Mouse (Mus musculus) frontal cortex, adult (tissue): ENCODE data around the gene Gm20388.

ENCODE experiments used
- ATAC-seq: cut with Nextera tagmentation; 2 replicates; pipeline ENCODE4 v1.9.2; 2017; ENCODE audit warnings: mild to moderate bottlenecking, moderate library complexity, mixed read lengths; ENCODE audit not compliant: low TSS enrichment

The Gm20388 gene

GRCm38 (mm10) chr8:122284203-122284658, 2373.6 kb downstream of the Gm20388 start:
- ATAC-seq = no peak

DNA sequence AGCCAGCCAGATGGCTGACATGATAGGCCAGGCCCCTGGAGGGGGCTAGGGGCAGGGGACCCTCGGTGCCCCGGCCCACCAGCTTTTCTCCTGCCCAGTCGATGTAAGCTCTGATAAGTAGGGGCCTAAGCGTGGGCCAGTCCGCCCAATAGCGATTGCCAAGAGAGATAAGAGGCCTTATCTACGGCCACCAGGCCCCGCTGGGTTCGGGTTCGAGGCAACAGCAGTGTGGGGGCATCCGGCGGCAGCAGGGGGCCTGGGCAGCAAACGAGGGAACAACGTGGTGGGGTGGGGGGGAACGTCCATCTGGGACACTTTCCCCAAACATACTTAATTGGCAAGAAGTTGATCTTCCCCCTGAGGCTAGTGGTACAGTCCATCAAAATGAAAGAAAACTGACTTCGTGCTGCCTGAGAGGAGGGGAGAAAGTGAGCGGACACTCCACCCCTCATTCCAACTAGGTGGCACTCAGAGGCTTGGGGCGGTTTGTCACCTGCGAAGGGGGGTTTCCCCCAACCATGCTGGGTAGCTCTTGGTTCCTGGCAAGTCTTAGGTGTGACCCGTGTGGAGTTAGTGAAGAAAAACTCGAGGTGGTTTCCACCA, 2374.1 kb downstream of the Gm20388 start:
- no peak for ATAC-seq

DNA sequence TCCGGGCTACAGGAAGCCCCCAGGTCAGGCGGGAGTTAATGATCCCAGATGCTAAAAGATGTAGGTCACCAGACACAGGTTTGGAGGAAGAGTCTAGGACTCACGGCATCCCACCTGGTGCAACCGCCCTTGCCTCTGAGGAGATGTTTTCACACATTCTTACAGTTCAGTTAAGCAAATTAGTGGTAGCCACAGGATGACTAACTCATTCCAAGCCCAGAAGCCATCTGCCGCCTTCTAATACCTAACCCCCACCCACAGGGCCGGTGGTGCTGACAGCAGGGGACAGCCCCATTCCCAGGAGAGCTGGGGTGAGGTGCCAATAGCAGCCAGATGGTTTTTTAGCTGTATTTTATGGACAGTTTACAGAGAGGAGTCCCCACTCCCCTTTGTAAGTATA, 2375.1 kb downstream of the Gm20388 start:
- no peak for ATAC-seq

DNA sequence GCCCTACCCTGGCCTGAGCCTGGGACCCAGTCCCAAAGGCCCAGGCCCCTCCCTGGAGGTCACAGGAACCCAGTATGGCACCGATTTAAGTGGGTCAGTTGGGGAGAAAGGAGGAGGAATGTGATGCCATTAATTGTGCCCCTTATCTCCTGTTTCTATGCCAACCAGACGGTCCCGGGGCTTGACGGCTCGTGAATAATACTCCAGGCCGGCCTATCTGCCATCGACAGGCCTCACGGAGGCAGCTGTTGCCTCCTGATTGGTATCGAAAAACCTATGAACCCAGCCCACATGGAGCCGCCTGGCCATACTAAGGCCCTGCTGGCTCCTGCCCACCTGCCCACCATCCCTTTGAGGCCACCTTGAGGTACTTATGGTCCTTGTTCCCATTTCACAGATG, 2376.3 kb downstream of the Gm20388 start:
- ATAC-seq = no peak

GRCm38 (mm10) chr8:122287742-122288141, 2377.1 kb downstream of the Gm20388 start:
- ATAC-seq = no peak

DNA sequence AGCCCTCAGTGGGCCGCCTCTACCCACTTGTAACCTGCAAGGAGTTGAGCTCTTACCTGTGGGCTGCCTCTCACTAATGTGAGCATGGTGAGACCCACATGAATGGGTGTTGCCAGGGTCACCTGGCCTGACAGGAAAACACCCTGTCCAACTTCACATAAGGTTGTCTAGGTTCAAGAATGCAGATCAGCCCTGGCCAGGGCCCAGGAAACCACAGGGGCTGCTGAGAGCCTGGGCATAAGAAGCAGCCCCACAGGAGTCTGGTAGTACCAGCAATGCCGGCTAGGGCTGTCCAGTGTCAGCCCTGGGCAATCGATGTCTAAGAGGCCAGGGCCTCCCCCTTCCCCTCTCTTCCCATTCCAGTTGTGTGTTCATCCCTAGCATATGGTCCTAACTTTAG, 2377.7 kb downstream of the Gm20388 start:
- ATAC-seq = no peak

DNA sequence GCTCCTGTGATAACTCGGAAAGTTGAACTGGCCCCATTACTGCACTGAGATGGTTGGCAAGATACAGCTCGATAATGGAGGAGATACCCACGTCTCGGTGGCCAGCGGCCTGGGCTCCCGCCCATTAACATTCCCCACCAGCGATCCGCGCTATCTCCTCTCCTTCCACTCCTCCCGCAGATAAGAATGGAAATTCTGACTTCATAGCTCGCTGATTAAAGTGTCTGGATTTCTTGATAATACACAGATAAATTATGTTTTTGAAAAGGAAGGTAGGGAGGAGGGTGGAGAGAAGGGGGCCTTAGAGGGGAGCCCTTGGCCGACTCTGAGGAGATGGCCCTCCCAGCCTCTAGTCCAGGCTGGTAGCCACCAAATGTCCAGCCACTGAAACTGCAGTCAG, 2380.4 kb downstream of the Gm20388 start:
- no peak for ATAC-seq

DNA sequence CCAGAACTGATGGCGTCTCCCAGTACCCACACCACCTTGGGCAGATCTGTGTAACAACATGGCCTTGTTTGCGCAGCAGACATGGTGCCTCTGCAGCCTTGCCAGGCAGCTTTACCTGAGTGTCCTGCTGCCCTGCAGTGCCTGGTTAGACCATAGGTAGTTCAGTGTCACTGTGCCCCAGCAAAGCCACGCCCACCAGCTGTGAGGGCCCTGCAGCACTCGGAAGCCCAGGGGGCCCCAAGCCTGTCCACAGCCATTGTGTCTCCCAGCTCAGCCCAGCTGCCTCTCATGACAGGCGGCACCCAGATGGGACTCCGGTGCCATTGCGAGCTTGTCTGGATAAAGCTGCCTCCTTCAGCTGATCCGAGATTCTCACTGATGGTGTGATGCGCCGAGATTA, 2380.9 kb downstream of the Gm20388 start:
- no peak for ATAC-seq

DNA sequence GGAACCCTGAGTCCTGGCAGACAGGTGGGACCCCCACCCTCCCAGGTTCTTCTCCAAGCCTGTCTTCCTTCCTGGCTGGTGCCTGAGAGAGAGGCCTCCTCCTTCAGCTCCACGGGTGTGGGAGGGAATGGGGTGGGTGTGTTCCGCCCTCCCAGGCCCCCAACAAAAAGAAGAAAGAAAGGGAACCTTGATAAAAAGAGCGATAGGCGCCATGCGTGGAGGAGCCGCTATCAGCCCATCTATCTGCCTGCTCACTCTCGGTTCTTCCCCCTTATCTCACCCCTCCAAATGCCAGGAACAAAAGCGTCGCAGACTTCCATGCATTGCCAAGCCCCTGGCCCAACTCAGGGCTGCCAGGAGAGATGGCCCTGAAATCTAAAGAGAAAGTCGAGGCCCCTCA, 2382.8 kb downstream of the Gm20388 start:
- ATAC-seq = no peak

GRCm38 (mm10) chr8:122294273-122294683, 2383.6 kb downstream of the Gm20388 start:
- no peak for ATAC-seq

DNA sequence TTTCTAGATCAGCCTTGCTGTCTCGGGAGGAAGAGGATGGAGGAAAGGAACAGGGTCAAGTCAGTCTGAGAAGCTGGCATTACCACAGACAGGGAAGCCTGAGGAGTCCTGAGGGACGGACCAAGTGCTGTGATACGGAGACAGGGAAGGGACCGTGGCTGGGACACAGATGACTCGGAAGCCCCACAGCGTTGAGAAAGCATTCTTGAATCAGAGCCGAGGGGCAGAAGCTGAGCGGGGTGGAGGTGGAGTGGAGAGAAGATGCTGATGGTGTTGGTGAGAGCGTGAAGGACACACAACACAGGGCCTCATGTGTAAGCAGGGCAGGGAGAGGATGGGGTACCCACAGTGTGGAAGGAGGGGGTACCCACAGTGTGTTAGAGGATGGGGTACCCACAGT, 2384.7 kb downstream of the Gm20388 start:
- ATAC-seq = no peak

DNA sequence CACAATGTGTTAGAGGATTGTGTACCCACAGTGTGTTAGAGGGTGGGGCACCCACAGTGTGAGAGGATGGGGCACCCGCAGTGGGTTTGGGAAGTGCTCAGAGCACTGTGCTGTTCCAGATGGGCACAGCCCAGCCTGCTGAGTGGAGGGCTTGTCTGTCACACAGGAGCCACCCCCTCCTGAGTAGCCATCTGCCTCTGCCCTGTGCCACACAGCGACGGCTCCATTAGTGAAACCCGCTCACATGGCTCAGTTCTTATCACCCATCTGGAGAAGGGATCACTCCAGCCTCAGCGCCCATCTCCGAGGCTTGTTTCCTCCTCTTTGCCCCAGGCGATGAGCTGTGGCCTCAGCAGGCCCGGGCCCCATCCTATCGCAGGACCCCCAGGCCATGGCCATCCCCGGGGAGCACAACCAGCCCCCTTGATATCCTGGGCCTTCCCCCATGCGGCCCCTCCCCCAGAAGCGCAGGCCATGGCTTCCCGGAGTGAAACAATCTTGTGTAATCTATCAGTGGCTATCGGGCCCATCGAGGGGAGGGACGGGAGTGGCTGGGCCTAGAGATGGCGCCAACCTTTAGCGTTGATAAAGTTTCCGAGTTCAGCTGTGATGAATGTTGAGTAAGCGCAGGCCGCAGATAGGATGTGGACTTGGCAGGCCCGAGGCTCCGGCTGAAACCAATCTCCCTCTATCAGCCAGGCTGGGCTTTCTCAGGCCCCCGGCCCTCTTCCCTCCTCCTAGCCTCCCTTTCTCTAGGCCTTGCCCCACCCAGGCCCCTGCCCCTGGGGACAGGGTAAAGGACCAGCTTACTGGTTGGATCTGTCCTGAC, 2385.7 kb downstream of the Gm20388 start:
- ATAC-seq = 0 out of 2 replicates have a peak, but pooled peaks have one; percentile 39

GRCm38 (mm10) chr8:122299581-122300254, 2389.1 kb downstream of the Gm20388 start:
- ATAC-seq = no peak

GRCm38 (mm10) chr8:122301081-122301480, 2390.4 kb downstream of the Gm20388 start:
- no peak for ATAC-seq

- ATAC-seq = no peak
Measured at GRCm38 (mm10) chr8:122301866-122302265, 2391.2 kb downstream of the Gm20388 start.

GRCm38 (mm10) chr8:122303451-122303850, 2392.8 kb downstream of the Gm20388 start:
- ATAC-seq = no peak

DNA sequence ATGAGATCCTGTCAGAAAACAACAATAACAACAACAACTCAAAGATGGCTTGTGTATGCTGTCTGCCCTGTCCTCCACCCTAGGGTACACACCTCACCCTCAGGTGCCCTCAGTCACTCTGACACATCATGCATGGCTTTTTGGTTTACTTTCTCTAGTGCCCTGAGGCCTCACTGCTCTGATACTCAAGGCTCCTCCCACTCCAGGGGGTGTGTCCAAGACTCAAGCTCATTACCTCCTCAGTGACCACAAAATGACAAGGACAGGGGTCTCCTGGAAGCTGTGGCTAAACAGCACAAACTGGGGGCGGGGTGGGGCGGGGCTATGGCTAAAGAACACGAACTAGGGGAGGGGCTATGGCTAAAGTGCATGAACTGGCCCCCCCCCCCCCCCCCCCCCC, 2393.4 kb downstream of the Gm20388 start:
- no peak for ATAC-seq

DNA sequence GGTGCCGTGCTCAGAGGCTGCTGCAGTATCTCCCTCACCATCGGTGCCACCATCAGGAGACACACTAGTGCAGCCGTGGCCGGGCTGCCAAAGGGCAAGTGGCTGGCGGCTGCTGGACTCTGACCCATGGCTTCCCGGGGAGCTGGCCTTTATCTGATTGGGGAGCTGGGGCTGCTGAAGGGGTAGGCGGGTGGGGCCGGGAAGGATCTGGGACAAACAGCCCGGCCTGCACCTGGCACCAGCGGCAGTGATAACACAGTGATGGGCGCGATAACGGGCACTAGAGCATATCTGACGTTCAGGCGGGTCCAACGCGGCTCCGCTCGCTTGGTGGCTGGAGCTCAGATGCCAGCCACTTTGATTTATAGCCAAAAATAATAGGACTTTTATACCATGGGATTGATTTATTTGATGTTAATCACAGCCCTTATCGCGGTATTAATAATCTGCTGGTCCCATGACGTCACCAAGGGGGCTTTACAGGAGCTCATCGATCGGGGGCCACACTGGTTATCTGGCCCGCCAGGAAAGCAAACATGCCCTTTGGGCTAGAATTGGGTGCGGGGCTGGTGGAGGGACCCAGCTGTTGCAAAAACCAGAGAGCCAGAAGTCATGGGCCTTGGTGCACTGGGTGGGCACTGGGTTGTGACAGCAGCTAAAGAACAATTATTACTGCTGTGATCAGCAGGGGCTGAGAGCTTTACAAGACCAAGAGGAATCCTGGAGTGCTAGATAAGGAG, 2396.2 kb downstream of the Gm20388 start:
- ATAC-seq = no peak

- no peak for ATAC-seq
Measured at GRCm38 (mm10) chr8:122307836-122308235, 2397.2 kb downstream of the Gm20388 start.

DNA sequence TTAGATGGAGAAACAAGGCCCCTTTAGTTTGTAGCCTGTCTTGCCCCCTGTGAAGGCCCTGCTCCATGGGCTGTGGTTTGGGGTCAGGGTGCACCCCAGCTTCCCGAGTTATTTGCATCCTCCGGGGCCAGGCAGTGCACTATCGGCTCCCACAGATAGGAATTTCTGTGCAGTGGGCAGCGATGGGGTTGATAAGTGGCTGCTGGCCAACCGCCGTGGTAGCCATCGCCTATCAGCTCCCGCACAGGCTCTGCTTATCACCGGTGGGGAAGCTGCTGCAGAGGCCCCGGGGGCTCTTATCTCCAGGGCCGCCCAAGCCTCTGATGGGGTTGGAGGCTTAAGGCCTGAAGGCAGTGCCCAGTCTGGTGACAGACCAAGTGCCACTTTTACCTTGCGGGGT, 2398.6 kb downstream of the Gm20388 start:
- ATAC-seq = no peak

- ATAC-seq = no peak
Measured at GRCm38 (mm10) chr8:122311115-122311514, 2400.5 kb downstream of the Gm20388 start.

DNA sequence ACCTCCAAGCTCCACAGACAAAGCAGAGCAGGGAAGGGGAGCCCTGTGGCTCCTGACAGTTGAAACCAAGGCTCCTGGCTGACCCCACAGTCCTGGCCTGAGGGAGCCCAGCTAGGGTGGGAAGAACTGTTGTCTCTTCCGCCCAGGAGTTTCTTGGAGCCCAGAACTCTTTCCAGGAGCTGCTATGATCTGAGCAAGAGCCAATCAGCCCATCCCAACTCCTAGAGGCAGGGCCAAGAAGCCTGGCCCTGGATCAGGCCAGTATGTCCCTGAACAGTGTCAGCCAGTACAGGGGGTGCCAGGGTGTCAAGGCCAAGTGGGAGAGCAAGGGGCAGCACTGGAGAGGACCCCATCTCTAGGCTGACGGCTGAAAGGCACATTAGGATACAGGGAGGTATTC, 2401.9 kb downstream of the Gm20388 start:
- ATAC-seq = no peak
